Mouse (Mus musculus): ENCODE measurements around the gene Myocos.

GRCm38 (mm10) chr1:162620487-162620886 lies 37.5 kb downstream of the Myocos start:
- TF ChIP-seq EP300 (IDR thresholded peaks at IDR 0.05; ENCODE audit: insufficient read depth, low read depth, low read length): no peak
- TF ChIP-seq POLR2A (IDR thresholded peaks at IDR 0.05; ENCODE audit: insufficient read depth, low read length): no peak
- peak; percentile 65 for TF ChIP-seq CTCF (IDR thresholded peaks at IDR 0.05; ENCODE audit: low read depth, low read length)
